In the genomic region with DNA sequence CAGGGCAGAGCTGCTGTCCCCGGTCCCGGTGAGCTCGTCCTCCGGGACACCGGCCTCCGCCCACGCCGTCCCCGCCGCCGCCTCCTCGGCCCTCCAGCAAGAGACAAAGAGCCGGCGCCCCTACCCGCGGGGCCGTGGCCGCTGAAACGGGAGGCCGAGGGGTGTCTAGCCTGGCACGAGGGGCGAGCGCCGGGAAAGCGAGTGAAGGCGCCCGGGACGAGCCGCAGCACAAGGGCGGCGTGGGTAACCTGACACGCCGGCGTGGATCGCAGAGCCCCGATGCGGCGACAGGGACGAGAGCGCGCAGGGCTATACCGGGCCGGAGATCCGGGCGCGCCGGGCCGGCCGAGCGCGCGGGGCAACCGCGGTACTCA, we compare ENCODE assay signal across 8 mouse cellular contexts. TPM values are rescaled to one million over a fixed set of nuclear protein-coding genes. Genes with fewer than 3 reads are reported as not detected.
DNase-seq lines count a peak whose midpoint lies in the region; ATAC-seq and TF ChIP-seq lines count a peak whose summit lies in the region.

No protein-coding gene starts in this region.

- peak; percentile 56 for DNase-seq in right cerebral cortex, adult 18-20 months
- no peak for DNase-seq in right cerebral cortex, adult 2 months (ENCODE audit: low spot score in 2 of 2)
- DNase-seq in heart, adult 8-10 months (ENCODE audit: low spot score): peak; percentile 38
- no peak for DNase-seq in lung, embryonic 14.5 days
- peak; percentile 48 for DNase-seq in ovary, postnatal 10 days (ENCODE audit: low spot score)
- peak; percentile 33 for DNase-seq in thymus, postnatal 25 days

- H3K9me3 ChIP-seq in embryonic facial prominence, embryonic 12.5 days: no peaks in the 10 kb centered on the region
- H3K9me3 ChIP-seq in kidney, embryonic 16.5 days (ENCODE audit: low read length): no peaks in the 10 kb centered on the region
- no peaks in the 10 kb centered on the region for H3K9me3 ChIP-seq in lung, embryonic 14.5 days (ENCODE audit: low read depth, low read length)

- ATAC-seq in embryonic facial prominence, embryonic 12.5 days (ENCODE audit: insufficient number of reproducible peaks, insufficient read depth, low FRiP score, low TSS enrichment): peak; percentile 17; the same call in 1 of the 2 replicates
- ATAC-seq in kidney, embryonic 16.5 days (ENCODE audit: low FRiP score, low TSS enrichment): peak; percentile 39
- ATAC-seq in lung, embryonic 14.5 days (ENCODE audit: insufficient read depth): peak; percentile 8

- TF ChIP-seq CTCF in lung, embryonic 14.5 days (IDR thresholded peaks at IDR 0.05; ENCODE audit: low read depth): no peak

- no peaks in the 10 kb centered on the region for H3K36me3 ChIP-seq in embryonic facial prominence, embryonic 12.5 days
- no peaks in the 10 kb centered on the region for H3K36me3 ChIP-seq in kidney, embryonic 16.5 days (ENCODE audit: insufficient read depth, low read length)
- H3K36me3 ChIP-seq in lung, embryonic 14.5 days (ENCODE audit: insufficient read depth): no peaks in the 10 kb centered on the region

- no peaks in the 10 kb centered on the region for H3K27me3 ChIP-seq in embryonic facial prominence, embryonic 12.5 days
- no peaks in the 10 kb centered on the region for H3K27me3 ChIP-seq in kidney, embryonic 16.5 days (ENCODE audit: insufficient read depth, low read length)
- H3K27me3 ChIP-seq in lung, embryonic 14.5 days (ENCODE audit: insufficient read depth, low read length): no peaks in the 10 kb centered on the region

- H3K4me3 ChIP-seq in embryonic facial prominence, embryonic 12.5 days: peak overlapping the region; percentile 93
- H3K4me3 ChIP-seq in kidney, embryonic 16.5 days (ENCODE audit: low read length): peak overlapping the region; percentile 92
- H3K4me3 ChIP-seq in lung, embryonic 14.5 days (ENCODE audit: low read depth, low read length): peak overlapping the region; percentile 91

- H3K4me2 ChIP-seq in embryonic facial prominence, embryonic 12.5 days (replicated peaks): peak overlapping the region; percentile 91
- H3K4me2 ChIP-seq in kidney, embryonic 16.5 days (replicated peaks; ENCODE audit: low read depth, low read length): peak overlapping the region; percentile 64
- H3K4me2 ChIP-seq in lung, embryonic 14.5 days: peak overlapping the region; percentile 95

- H3K9ac ChIP-seq in embryonic facial prominence, embryonic 12.5 days: peak overlapping the region; percentile 96
- H3K9ac ChIP-seq in kidney, embryonic 16.5 days (replicated peaks; ENCODE audit: low read length): peak overlapping the region; percentile 95
- H3K9ac ChIP-seq in lung, embryonic 14.5 days: peak overlapping the region; percentile 94

- under 1% methylated on average over 40 of the region's 54 CpGs for WGBS in embryonic facial prominence, embryonic 12.5 days
- under 1% methylated on average over 52 of the region's 54 CpGs for WGBS in kidney, embryonic 16.5 days
- under 1% methylated on average over 53 of the region's 54 CpGs for WGBS in lung, embryonic 14.5 days

- H3K4me1 ChIP-seq in embryonic facial prominence, embryonic 12.5 days: peaks cover 33% of the 10 kb centered on the region
- H3K4me1 ChIP-seq in kidney, embryonic 16.5 days (ENCODE audit: insufficient read depth, low read length): peaks cover 32% of the 10 kb centered on the region
- H3K4me1 ChIP-seq in lung, embryonic 14.5 days (ENCODE audit: insufficient read depth): peaks cover 35% of the 10 kb centered on the region

- peak overlapping the region; percentile 98 for H3K27ac ChIP-seq in embryonic facial prominence, embryonic 12.5 days
- H3K27ac ChIP-seq in kidney, embryonic 16.5 days (ENCODE audit: low read length): peak overlapping the region; percentile 97
- H3K27ac ChIP-seq in lung, embryonic 14.5 days (ENCODE audit: low read depth): peak overlapping the region; percentile 97

RNA-seq across cellular contexts. Expression of a gene that starts 0.7 kb away (rescaled TPM):
- 69.8 and 73.5 TPM in 2 replicates for polyA plus RNA-seq in embryonic facial prominence, embryonic 12.5 days (2016; fragmentation: Nextera tagmentation; extraction: Ambion mirVana)
- total RNA-seq in heart, adult 8-10 months (2022): 10 to 100 TPM; 35.3 to 42.6 (median 36.6) TPM
- polyA plus RNA-seq in kidney, embryonic 16.5 days (2015; fragmentation: Nextera tagmentation; extraction: Ambion mirVana): 24.3 and 27.8 TPM in 2 replicates
- 28.9 and 32.0 TPM in 2 replicates for polyA plus RNA-seq in lung, embryonic 14.5 days (2014; fragmentation: Nextera tagmentation; extraction: Ambion mirVana)

Comparison
In these comparisons a context has a peak if more than half of its experiments do, and no peak if none do; other contexts are left out.
1. DNase-seq: peak in right cerebral cortex, adult 18-20 months (single experiment), heart, adult 8-10 months (single experiment), ovary, postnatal 10 days (single experiment) and thymus, postnatal 25 days (single experiment); none in right cerebral cortex, adult 2 months (0 of 2) and lung, embryonic 14.5 days (single experiment).
2. Peak in every context shown above with its lines, with median percentiles within 50 percentile points of each other: ATAC-seq, H3K27ac ChIP-seq, H3K4me2 ChIP-seq, H3K4me3 ChIP-seq and H3K9ac ChIP-seq.